Mouse (Mus musculus) spleen, postnatal 4 days (tissue): ENCODE measurements at regions not wholly inside any gene's neighbourhood (a gene's known extent, or its start where the extent isn't known, plus 50 kb on each side); places are given as distances from the start of the nearest gene placed in this dataset.

Experiments used
- DNase-seq, 2 experiments: peaks; one replicate each; pipeline ENCODE4 v3.0.0; 2022; ENCODE audit warnings: low spot score in 2 of 2

DNA sequence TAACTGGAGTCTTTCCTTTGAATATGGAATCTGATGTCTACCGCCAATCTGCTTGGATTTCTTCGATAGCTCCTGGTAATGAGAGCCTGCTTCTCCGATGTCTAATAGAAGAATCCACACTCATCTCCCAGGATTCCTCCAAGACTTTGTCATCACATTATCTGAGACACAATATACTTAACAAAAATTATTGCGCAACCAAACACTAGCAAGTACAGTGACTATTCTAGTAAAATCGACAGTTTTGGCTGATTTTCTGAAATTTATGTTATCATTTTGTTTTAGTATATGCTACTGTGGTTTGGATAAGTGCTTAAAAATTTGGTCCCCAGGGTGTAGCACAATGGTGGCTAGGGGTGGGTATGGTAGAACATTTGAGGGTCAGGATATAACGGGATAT, 266.5 kb downstream of the Gm5447 start:
- no peak for DNase-seq

DNA sequence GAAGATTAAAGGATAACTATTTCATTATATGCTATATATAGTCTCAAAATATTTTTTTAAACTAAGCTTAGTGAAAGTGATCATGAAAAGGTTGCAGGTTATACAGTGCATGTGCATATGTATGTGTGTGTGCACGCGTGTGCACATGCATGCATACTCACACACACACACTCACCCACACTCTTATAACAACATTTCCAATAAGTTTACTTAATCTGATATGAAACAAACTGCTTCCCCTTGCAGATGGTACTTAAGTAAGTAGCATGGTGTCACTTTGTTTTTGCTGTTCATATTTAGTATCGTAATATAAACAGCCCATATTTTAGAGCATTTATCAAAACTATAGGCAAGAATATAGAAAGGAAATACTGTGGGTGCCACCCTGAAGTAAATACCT, 275.0 kb downstream of the Gm5447 start:
- no peak for DNase-seq

GRCm38 (mm10) chr13:31249525-31249924, 275.5 kb downstream of the Gm5447 start:
- DNase-seq, result no peak

- no peak for DNase-seq
These were observed 280.0 kb downstream of the Gm5447 start for GRCm38 (mm10) chr13:31254016-31254415.

DNA sequence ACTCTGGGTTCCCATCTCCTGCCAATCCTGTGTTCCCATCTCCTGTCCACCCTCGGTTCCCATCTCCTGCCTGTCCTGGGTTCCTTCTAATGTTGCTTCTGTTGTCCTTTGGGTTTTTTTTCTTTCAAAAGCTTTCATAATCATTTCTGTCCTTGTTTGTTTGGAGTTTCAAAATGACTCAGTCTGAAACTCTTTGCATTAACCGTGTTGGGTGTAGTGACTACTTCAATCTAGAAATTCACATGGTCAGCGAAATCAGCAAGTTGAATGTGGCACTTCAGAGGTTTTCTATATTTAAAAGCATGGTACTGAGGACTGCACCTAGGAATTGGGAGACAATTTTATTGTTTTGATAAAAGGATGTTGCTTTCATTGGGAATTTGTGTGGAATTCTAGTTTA, 280.7 kb downstream of the Gm5447 start:
- DNase-seq, result no peak

GRCm38 (mm10) chr13:31255506-31255905, 281.5 kb downstream of the Gm5447 start:
- DNase-seq, result no peak

GRCm38 (mm10) chr13:31267865-31268264, 288.1 kb upstream of the Foxq1 start:
- DNase-seq, result no peak

GRCm38 (mm10) chr13:31276005-31276644, 279.8 kb upstream of the Foxq1 start:
- DNase-seq, result no peak

DNA sequence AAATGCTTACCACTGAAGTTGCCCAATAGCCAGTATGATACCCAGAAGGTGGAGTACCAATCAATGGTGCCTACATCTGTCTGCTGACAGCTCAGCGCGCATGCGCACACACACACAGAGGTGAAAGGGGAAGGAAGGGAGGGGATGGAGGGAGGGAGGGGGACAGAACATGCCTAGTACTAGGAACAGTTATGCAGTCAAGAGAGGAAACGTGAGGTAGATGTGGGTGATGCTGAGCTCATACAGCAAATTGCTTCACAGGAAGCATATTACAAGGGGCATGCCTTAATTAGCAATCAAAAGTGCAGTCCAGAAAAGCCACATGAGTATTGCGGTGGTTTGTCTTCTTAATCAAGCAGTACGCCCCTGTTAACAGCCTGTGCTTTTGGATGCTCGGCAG, 265.3 kb upstream of the Foxq1 start:
- no peak for DNase-seq

DNA sequence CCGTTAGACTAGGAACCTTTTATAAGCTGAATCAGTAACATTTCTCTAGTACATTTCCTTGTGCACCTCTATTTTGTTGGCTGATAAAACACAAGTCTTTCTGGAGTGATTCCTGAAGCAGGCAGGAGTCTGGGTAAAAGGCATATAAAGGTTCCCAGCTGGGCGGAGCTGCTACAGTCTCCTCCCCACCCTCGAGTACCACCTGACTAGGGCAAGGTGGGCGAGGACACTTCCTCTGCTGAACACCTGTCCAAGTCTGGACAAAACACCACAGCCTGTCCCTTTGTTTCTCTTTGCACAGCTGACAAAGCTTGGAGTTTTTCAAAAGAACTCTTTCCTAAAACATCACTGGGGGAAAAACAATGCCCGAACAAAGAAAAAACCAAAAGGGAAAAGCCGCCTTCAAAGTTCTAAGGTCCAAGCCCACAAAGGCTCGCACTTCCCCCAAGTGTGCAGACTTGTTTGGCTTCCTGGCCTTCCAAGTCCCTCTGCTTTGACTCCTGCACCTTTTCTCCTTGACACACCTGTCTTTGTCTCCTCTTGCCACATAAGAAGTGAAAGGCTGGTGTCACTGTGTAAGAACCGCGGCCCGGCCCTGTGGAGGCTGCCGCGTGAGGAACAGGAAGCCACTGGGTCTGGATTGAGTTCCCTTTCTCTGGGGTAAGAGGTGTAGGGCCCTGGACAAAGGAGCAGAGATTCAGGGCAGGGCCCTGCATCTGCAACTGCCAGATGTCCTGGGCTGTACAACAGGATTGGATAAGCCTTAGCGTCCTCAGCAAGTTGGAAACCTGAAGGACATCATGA, 263.1 kb upstream of the Foxq1 start:
- no peak for DNase-seq

DNA sequence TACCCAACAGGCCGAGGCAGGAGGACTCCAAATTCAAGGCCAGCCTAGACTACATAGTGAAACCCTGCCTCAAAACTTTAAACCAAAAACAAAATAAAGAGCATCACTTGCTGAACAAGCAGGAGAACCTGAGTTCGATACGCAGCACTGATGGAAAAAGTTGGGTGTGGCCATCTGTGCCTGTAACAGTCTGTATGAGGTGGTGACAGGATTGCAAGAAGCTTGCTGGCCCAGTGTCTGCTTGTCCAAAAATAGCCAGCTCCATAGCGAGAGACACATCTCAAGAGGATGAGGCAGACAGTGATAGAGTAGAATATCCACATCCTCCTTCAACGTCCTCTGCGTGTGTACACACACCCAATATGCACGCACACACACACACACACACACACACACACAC, 261.9 kb upstream of the Foxq1 start:
- DNase-seq, result no peak

- DNase-seq, result no peak
These were observed 252.7 kb upstream of the Foxq1 start for GRCm38 (mm10) chr13:31303194-31303593.

DNA sequence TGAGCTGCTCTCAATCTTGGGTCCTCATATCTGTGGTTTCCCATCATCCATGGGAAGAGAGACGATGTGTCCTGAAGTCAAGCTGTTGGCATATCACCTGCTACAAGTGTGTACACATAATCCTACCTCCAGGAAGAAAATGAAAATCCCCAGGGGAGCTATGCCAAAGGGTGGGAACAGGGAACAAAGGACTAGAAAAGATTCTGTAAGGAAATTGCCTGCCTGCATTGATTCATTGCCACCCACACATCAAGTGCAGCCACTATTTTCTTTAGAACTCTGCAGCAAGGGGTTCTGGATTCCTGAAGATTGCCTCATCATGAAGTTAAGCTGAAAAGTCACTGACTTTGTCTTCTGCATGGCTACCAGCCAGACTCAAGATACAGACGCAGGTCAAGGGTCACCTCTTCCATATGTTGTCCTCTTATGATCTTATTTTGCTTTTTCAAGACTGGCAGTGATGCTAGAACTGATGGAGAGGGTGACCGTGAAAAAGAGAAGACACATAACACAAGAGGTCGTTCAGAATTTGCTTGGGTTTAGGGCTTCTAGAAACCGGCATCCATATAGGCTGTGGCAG, 251.6 kb upstream of the Foxq1 start:
- DNase-seq, result no peak

DNA sequence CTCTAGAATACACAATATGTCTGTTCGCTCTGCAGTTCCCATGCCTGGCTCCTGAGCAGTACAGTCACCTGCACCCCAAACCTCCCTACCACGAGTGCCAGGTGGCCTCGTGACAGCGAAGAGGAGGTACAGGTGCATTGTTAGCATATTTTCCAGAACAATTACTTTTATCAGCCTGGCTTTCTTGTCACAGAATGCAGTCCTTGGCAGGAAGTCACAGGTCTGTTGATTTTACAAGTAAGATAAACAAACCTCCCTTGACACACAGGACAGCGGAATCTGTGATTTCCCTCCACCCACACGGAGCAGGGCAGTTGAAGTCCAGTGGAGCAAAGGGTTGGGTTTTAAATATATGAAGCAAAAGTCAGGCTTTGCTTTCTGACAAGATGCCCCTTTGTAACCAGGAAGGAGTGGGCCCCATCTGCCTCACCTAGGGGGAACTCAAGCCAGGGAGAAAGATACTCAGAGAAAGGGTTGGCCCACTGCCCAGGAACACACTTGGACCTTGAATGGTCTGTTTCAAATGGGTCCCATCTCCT, 246.8 kb upstream of the Foxq1 start:
- no peak for DNase-seq

DNA sequence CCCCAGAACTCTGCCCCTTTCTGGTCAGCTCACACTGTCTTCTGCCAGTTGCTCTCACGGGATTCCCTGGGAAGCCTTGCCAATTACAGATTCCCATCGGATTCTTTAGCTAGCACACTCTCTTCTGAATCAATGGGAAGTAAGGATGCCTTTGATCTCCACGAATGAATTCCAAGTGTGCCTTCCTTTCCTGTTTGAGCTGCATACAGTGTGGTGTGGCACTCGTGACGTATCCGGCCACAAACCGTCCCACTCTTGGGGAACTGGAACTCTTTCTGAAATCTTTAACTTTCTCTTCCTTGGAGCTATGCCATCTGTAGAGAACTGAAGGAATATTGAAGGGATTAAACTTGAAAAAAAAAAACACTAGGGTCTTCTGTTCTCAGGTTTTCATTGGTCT, 243.2 kb upstream of the Foxq1 start:
- DNase-seq, result no peak

GRCm38 (mm10) chr13:31313821-31314220, 242.1 kb upstream of the Foxq1 start:
- no peak for DNase-seq

- no peak for DNase-seq
These were observed 238.9 kb upstream of the Foxq1 start for GRCm38 (mm10) chr13:31317066-31317465.

GRCm38 (mm10) chr13:31318008-31318407, 237.9 kb upstream of the Foxq1 start:
- no peak for DNase-seq

DNA sequence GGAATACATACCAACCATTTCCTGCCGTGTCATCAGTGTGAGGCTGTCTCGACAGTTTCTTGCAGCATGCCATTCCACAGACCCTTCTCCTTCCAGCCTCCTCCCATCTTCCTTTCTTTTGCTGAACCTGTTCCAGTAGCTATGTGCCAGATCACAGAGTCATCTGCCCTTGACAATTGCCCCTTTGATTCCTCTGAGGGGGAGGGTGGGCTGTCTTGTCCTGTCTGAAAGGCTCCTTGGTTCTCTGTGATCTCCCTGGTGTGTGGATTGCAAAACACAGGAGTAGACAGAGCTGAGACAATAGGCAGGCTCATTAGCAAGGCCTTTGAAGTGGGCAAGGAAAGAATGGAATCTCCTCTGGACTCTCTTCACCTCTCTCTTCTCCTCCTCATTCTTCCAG, 234.5 kb upstream of the Foxq1 start:
- no peak for DNase-seq

GRCm38 (mm10) chr13:31326269-31326851, 229.6 kb upstream of the Foxq1 start:
- DNase-seq, result no peak

GRCm38 (mm10) chr13:31327511-31327951, 228.4 kb upstream of the Foxq1 start:
- no peak for DNase-seq

- DNase-seq, result no peak
These were observed 227.2 kb upstream of the Foxq1 start for GRCm38 (mm10) chr13:31328756-31329155.
